Mouse (Mus musculus) testis, adult 2 months (tissue): ENCODE measurements around the gene Prune2. TPM values are rescaled to one million over a fixed set of nuclear protein-coding genes. Genes with fewer than 3 reads are reported as not detected.

Experiments used
- H3K27ac ChIP-seq: fragments of 200-500 bp; 2 replicates; pipeline ENCODE4 v1.5.1; 2012; ENCODE audit warnings: low read depth, low read length; ENCODE audit not compliant: control insufficient read depth, insufficient read depth
- H3K27me3 ChIP-seq: fragments of 200-500 bp; 2 replicates; pipeline ENCODE4 v1.6.1; 2012; ENCODE audit warnings: mild to moderate bottlenecking, low read length, moderate library complexity; ENCODE audit not compliant: control insufficient read depth, insufficient read depth
- H3K36me3 ChIP-seq: fragments of 200-500 bp; 2 replicates; pipeline ENCODE4 v1.6.1; 2012; ENCODE audit warnings: mild to moderate bottlenecking, low read length; ENCODE audit not compliant: control insufficient read depth, insufficient read depth
- H3K4me1 ChIP-seq: fragments of 200-500 bp; 2 replicates; pipeline ENCODE4 v1.6.1; 2012; ENCODE audit warnings: low read length; ENCODE audit not compliant: control insufficient read depth, insufficient read depth
- H3K4me3 ChIP-seq: fragments of 200-500 bp; 2 replicates; pipeline ENCODE4 v1.5.1; 2012; ENCODE audit warnings: low read depth, mild to moderate bottlenecking, low read length, moderate library complexity, mixed read lengths; ENCODE audit not compliant: control insufficient read depth
- CTCF ChIP-seq: fragments of 200-500 bp; IDR thresholded peaks from 2 replicates; pipeline ENCODE4 v1.5.1; 2012; ENCODE audit warnings: low read depth, mild to moderate bottlenecking, inconsistent platforms, low read length, moderate library complexity; ENCODE audit not compliant: control insufficient read depth, insufficient read depth, insufficient replicate concordance
- POLR2A ChIP-seq: fragments of 200-500 bp; IDR thresholded peaks from 2 replicates; pipeline ENCODE4 v1.6.1; 2012; ENCODE audit warnings: low read depth, mild to moderate bottlenecking, inconsistent platforms, low read length, moderate library complexity; ENCODE audit not compliant: control insufficient read depth
- polyA plus RNA-seq: library from polyadenylated mRNA; depleted of rRNA; stranded (reverse); fragments of >200 nt; gene quantifications from 2 replicates; pipeline ENCODE4 v1.2.3, GENCODE M21; 2012

Gene Prune2
- polyA plus RNA-seq, 1 experiment = 0.27 TPM

GRCm38 (mm10) chr19:17072245-17072644 is 116.3 kb downstream of the Prune2 start:
- H3K4me3 ChIP-seq = no peak overlapping the region
- H3K4me1 ChIP-seq = no peaks in the 10 kb centered on the region
- no peak overlapping the region for H3K27ac ChIP-seq
- H3K36me3 ChIP-seq = no peaks in the 10 kb centered on the region
- TF ChIP-seq CTCF (no peak), POLR2A (no peak)
- H3K27me3 ChIP-seq = no peaks in the 10 kb centered on the region

- no peak for TF ChIP-seq CTCF
- TF ChIP-seq POLR2A = no peak
- Histone ChIP-seq H3K27ac (no peak overlapping the region), H3K36me3 (no peaks in the 10 kb centered on the region)
Measured at GRCm38 (mm10) chr19:17078643-17079316, 122.9 kb downstream of the Prune2 start.

GRCm38 (mm10) chr19:17081382-17081781 is 125.5 kb downstream of the Prune2 start:
- Histone ChIP-seq H3K27me3 (no peaks in the 10 kb centered on the region), H3K4me3 (no peak overlapping the region), H3K4me1 (no peaks in the 10 kb centered on the region), H3K27ac (no peak overlapping the region), H3K36me3 (no peaks in the 10 kb centered on the region)
- TF ChIP-seq CTCF (no peak), POLR2A (no peak)

More at GRCm38 (mm10) chr19:17078643-17079316, 122.9 kb downstream of the Prune2 start:
- no peaks in the 10 kb centered on the region for H3K27me3 ChIP-seq
- H3K4me1 ChIP-seq = no peaks in the 10 kb centered on the region
- no peak overlapping the region for H3K4me3 ChIP-seq

GRCm38 (mm10) chr19:17094067-17094466 is 138.1 kb downstream of the Prune2 start:
- no peaks in the 10 kb centered on the region for H3K36me3 ChIP-seq
- no peak overlapping the region for H3K4me3 ChIP-seq
- H3K27me3 ChIP-seq = no peaks in the 10 kb centered on the region
- no peaks in the 10 kb centered on the region for H3K4me1 ChIP-seq
- no peak overlapping the region for H3K27ac ChIP-seq
- TF ChIP-seq POLR2A = no peak
- no peak for TF ChIP-seq CTCF

- TF ChIP-seq CTCF (no peak), POLR2A (no peak)
- Histone ChIP-seq H3K27me3 (no peaks in the 10 kb centered on the region), H3K4me1 (no peaks in the 10 kb centered on the region), H3K36me3 (no peaks in the 10 kb centered on the region), H3K4me3 (no peak overlapping the region), H3K27ac (no peak overlapping the region)
Measured at GRCm38 (mm10) chr19:17096338-17096737, 140.4 kb downstream of the Prune2 start.

- Histone ChIP-seq H3K36me3 (no peaks in the 10 kb centered on the region), H3K27me3 (no peaks in the 10 kb centered on the region), H3K4me3 (no peak overlapping the region), H3K27ac (no peak overlapping the region), H3K4me1 (no peaks in the 10 kb centered on the region)
- no peak for TF ChIP-seq CTCF
- no peak for TF ChIP-seq POLR2A
Measured at GRCm38 (mm10) chr19:17097210-17097609, 141.3 kb downstream of the Prune2 start.

- Histone ChIP-seq H3K4me3 (no peak overlapping the region), H3K36me3 (no peaks in the 10 kb centered on the region), H3K27ac (no peak overlapping the region), H3K27me3 (no peaks in the 10 kb centered on the region), H3K4me1 (no peaks in the 10 kb centered on the region)
- TF ChIP-seq POLR2A (no peak), CTCF (no peak)
Measured at GRCm38 (mm10) chr19:17108782-17109181, 152.9 kb downstream of the Prune2 start.

- no peaks in the 10 kb centered on the region for H3K4me1 ChIP-seq
- no peak overlapping the region for H3K4me3 ChIP-seq
- no peaks in the 10 kb centered on the region for H3K27me3 ChIP-seq
- H3K36me3 ChIP-seq = no peaks in the 10 kb centered on the region
- no peak for TF ChIP-seq CTCF
- TF ChIP-seq POLR2A = no peak
- no peak overlapping the region for H3K27ac ChIP-seq
Measured at GRCm38 (mm10) chr19:17124034-17124735, 168.3 kb downstream of the Prune2 start.
